Mouse (Mus musculus): ENCODE results near the gene 3110009E18Rik. TPM values are rescaled to one million over a fixed set of nuclear protein-coding genes. Genes with fewer than 3 reads are reported as not detected.
A peak's percentile ranks its signal among the peaks of the same experiment; 100 is the strongest.

The 3110009E18Rik gene
- total RNA-seq, 2 experiments from 2014 or later: 7.1 to 7.8 TPM

- H3K4me3 ChIP-seq: no peak overlapping the region
- TF ChIP-seq CTCF (conservative IDR thresholded peaks at IDR 0.05): peak; percentile 94
- H3K27ac ChIP-seq: no peak overlapping the region
- peak; percentile 37 to 55 for DNase-seq (ENCODE audit: low spot score in 2 of 2)
Measured at GRCm38 (mm10) chr1:120171819-120172521, 51.0 kb downstream of the 3110009E18Rik start.

- Histone ChIP-seq H3K27ac (no peak overlapping the region), H3K4me3 (no peak overlapping the region)
- no peak for DNase-seq (ENCODE audit: low spot score in 2 of 2)
- no peak for TF ChIP-seq CTCF (conservative IDR thresholded peaks at IDR 0.05)
Measured at GRCm38 (mm10) chr1:120174991-120175390, 54.0 kb downstream of the 3110009E18Rik start.

GRCm38 (mm10) chr1:120176313-120176712, 55.3 kb downstream of the 3110009E18Rik start:
- no peak for TF ChIP-seq CTCF (conservative IDR thresholded peaks at IDR 0.05)
- no peak overlapping the region for H3K27ac ChIP-seq
- H3K4me3 ChIP-seq: no peak overlapping the region
- no peak for DNase-seq (ENCODE audit: low spot score in 2 of 2)

- H3K27ac ChIP-seq: no peak overlapping the region
- no peak for DNase-seq (ENCODE audit: low spot score in 2 of 2)
- no peak overlapping the region for H3K4me3 ChIP-seq
- no peak for TF ChIP-seq CTCF (conservative IDR thresholded peaks at IDR 0.05)
Measured at GRCm38 (mm10) chr1:120177141-120177540, 56.2 kb downstream of the 3110009E18Rik start.

GRCm38 (mm10) chr1:120186204-120186603, 65.2 kb downstream of the 3110009E18Rik start:
- TF ChIP-seq CTCF (conservative IDR thresholded peaks at IDR 0.05): no peak
- Histone ChIP-seq H3K4me3 (no peak overlapping the region), H3K27ac (0 out of 2 replicates have a peak overlapping the region, but pooled peaks have one; percentile 39)
- no peak for DNase-seq (ENCODE audit: low spot score in 2 of 2)

GRCm38 (mm10) chr1:120186655-120187054, 65.7 kb downstream of the 3110009E18Rik start:
- DNase-seq (ENCODE audit: low spot score in 2 of 2): no peak
- Histone ChIP-seq H3K27ac (0 out of 2 replicates have a peak overlapping the region, but pooled peaks have one; percentile 39), H3K4me3 (no peak overlapping the region)
- TF ChIP-seq CTCF (conservative IDR thresholded peaks at IDR 0.05): no peak

GRCm38 (mm10) chr1:120187059-120187458, 66.1 kb downstream of the 3110009E18Rik start:
- Histone ChIP-seq H3K27ac (0 out of 2 replicates have a peak overlapping the region, but pooled peaks have one; percentile 39), H3K4me3 (no peak overlapping the region)
- TF ChIP-seq CTCF (conservative IDR thresholded peaks at IDR 0.05): no peak
- no peak for DNase-seq (ENCODE audit: low spot score in 2 of 2)

- H3K4me3 ChIP-seq: no peak overlapping the region
- TF ChIP-seq CTCF (conservative IDR thresholded peaks at IDR 0.05): no peak
- peak in 1 of 2 experiments; percentile 40 for DNase-seq (ENCODE audit: low spot score in 2 of 2)
- H3K27ac ChIP-seq: peak overlapping the region; percentile 69
Measured at GRCm38 (mm10) chr1:120189206-120189605, 68.2 kb downstream of the 3110009E18Rik start.

- H3K4me3 ChIP-seq: no peak overlapping the region
- H3K27ac ChIP-seq: peak overlapping the region; percentile 46; the same call in 1 of the 2 replicates
- peak; percentile 45 for TF ChIP-seq CTCF (conservative IDR thresholded peaks at IDR 0.05)
- DNase-seq (ENCODE audit: low spot score in 2 of 2): no peak
Measured at GRCm38 (mm10) chr1:120190300-120190699, 69.3 kb downstream of the 3110009E18Rik start.

GRCm38 (mm10) chr1:120190946-120191345, 70.0 kb downstream of the 3110009E18Rik start:
- peak overlapping the region; percentile 73 for H3K27ac ChIP-seq
- no peak for DNase-seq (ENCODE audit: low spot score in 2 of 2)
- no peak overlapping the region for H3K4me3 ChIP-seq
- TF ChIP-seq CTCF (conservative IDR thresholded peaks at IDR 0.05): no peak

- H3K4me3 ChIP-seq: no peak overlapping the region
- TF ChIP-seq CTCF (conservative IDR thresholded peaks at IDR 0.05): no peak
- no peak overlapping the region for H3K27ac ChIP-seq
- DNase-seq (ENCODE audit: low spot score in 2 of 2): no peak
Measured at GRCm38 (mm10) chr1:120192321-120192720, 71.3 kb downstream of the 3110009E18Rik start.

GRCm38 (mm10) chr1:120193586-120193985, 72.6 kb downstream of the 3110009E18Rik start:
- no peak for TF ChIP-seq CTCF (conservative IDR thresholded peaks at IDR 0.05)

GRCm38 (mm10) chr1:120195947-120196346, 75.0 kb downstream of the 3110009E18Rik start:
- TF ChIP-seq CTCF (conservative IDR thresholded peaks at IDR 0.05): no peak
- H3K27ac ChIP-seq: peak overlapping the region; percentile 49
- H3K4me3 ChIP-seq: no peak overlapping the region
- DNase-seq (ENCODE audit: low spot score in 2 of 2): no peak

More at GRCm38 (mm10) chr1:120193586-120193985, 72.6 kb downstream of the 3110009E18Rik start:
- DNase-seq (ENCODE audit: low spot score in 2 of 2): no peak
- no peak overlapping the region for H3K27ac ChIP-seq
- no peak overlapping the region for H3K4me3 ChIP-seq

GRCm38 (mm10) chr1:120196724-120197123, 75.7 kb downstream of the 3110009E18Rik start:
- no peak overlapping the region for H3K27ac ChIP-seq
- no peak for TF ChIP-seq CTCF (conservative IDR thresholded peaks at IDR 0.05)
- no peak for DNase-seq (ENCODE audit: low spot score in 2 of 2)
- H3K4me3 ChIP-seq: no peak overlapping the region
